Mouse (Mus musculus): ENCODE measurements around the gene Cyp3a13. TPM values are rescaled to one million over a fixed set of nuclear protein-coding genes. Genes with fewer than 3 reads are reported as not detected.
"Not testable (repeated sequence)": the region's sequence is repeated elsewhere in the genome, so short reads cannot be mapped to it uniquely, and the experiment has no call there.

The Cyp3a13 gene
- polyA plus RNA-seq, 1 experiment from 2014 or later: 0.19 TPM

- Histone ChIP-seq H3K27me3 (no peaks in the 10 kb centered on the region), H3K4me2 (no peak overlapping the region), H3K4me1 (no peaks in the 10 kb centered on the region), H3K9me3 (no peaks in the 10 kb centered on the region), H3K36me3 (no peaks in the 10 kb centered on the region), H3K9ac (no peak overlapping the region), H3K4me3 (no peak overlapping the region), H3K27ac (no peak overlapping the region)
- 49% methylated on average over 6 of the region's 6 CpGs for WGBS
- no peak for ATAC-seq (ENCODE audit: insufficient number of reproducible peaks, low FRiP score, low TSS enrichment, low read depth)
Observed at GRCm38 (mm10) chr5:137915550-137915949, 5.9 kb downstream of the Cyp3a13 start.

- Histone ChIP-seq H3K27ac (no peak overlapping the region), H3K9me3 (no peaks in the 10 kb centered on the region), H3K4me3 (no peak overlapping the region), H3K27me3 (no peaks in the 10 kb centered on the region), H3K9ac (no peak overlapping the region), H3K36me3 (no peaks in the 10 kb centered on the region), H3K4me2 (no peak overlapping the region), H3K4me1 (no peaks in the 10 kb centered on the region)
- no peak for ATAC-seq (ENCODE audit: insufficient number of reproducible peaks, low FRiP score, low TSS enrichment, low read depth)
Observed at GRCm38 (mm10) chr5:137914508-137914907, 6.9 kb downstream of the Cyp3a13 start.

GRCm38 (mm10) chr5:137909564-137910262, 11.7 kb downstream of the Cyp3a13 start:
- no peaks in the 10 kb centered on the region for H3K9me3 ChIP-seq
- no peaks in the 10 kb centered on the region for H3K4me1 ChIP-seq
- no peaks in the 10 kb centered on the region for H3K27me3 ChIP-seq
- no peak for ATAC-seq (ENCODE audit: insufficient number of reproducible peaks, low FRiP score, low TSS enrichment, low read depth)
- H3K4me2 ChIP-seq: no peak overlapping the region
- H3K27ac ChIP-seq: no peak overlapping the region
- 71% methylated on average over 3 of the region's 3 CpGs for WGBS
- H3K4me3 ChIP-seq: no peak overlapping the region
- H3K9ac ChIP-seq: no peak overlapping the region
- H3K36me3 ChIP-seq: no peaks in the 10 kb centered on the region

GRCm38 (mm10) chr5:137897812-137898211, 23.6 kb downstream of the Cyp3a13 start:
- WGBS: 74% methylated on average over 1 of the region's 1 CpGs
- Histone ChIP-seq H3K9ac (no peak overlapping the region), H3K36me3 (no peaks in the 10 kb centered on the region), H3K27ac (no peak overlapping the region), H3K4me2 (no peak overlapping the region), H3K4me3 (no peak overlapping the region), H3K4me1 (no peaks in the 10 kb centered on the region), H3K9me3 (no peaks in the 10 kb centered on the region), H3K27me3 (no peaks in the 10 kb centered on the region)
- ATAC-seq (ENCODE audit: insufficient number of reproducible peaks, low FRiP score, low TSS enrichment, low read depth): no peak

- ATAC-seq (ENCODE audit: insufficient number of reproducible peaks, low FRiP score, low TSS enrichment, low read depth): no peak
- Histone ChIP-seq H3K9ac (no peak overlapping the region), H3K27me3 (no peaks in the 10 kb centered on the region), H3K36me3 (no peaks in the 10 kb centered on the region), H3K27ac (no peak overlapping the region), H3K9me3 (no peaks in the 10 kb centered on the region), H3K4me1 (no peaks in the 10 kb centered on the region), H3K4me2 (no peak overlapping the region), H3K4me3 (no peak overlapping the region)
- 49% methylated on average over 1 of the region's 1 CpGs for WGBS
Observed at GRCm38 (mm10) chr5:137892954-137893353, 28.5 kb downstream of the Cyp3a13 start.

GRCm38 (mm10) chr5:137887666-137888065, 33.8 kb downstream of the Cyp3a13 start:
- H3K9ac ChIP-seq: no peak overlapping the region
- no peak overlapping the region for H3K4me3 ChIP-seq
- no peak overlapping the region for H3K4me2 ChIP-seq
- H3K27ac ChIP-seq: no peak overlapping the region
- H3K27me3 ChIP-seq: no peaks in the 10 kb centered on the region
- 82% methylated on average over 1 of the region's 1 CpGs for WGBS
- H3K36me3 ChIP-seq: no peaks in the 10 kb centered on the region
- H3K9me3 ChIP-seq: no peaks in the 10 kb centered on the region
- no peak for ATAC-seq (ENCODE audit: insufficient number of reproducible peaks, low FRiP score, low TSS enrichment, low read depth)
- H3K4me1 ChIP-seq: no peaks in the 10 kb centered on the region

- H3K9me3 ChIP-seq: no peaks in the 10 kb centered on the region
- no peaks in the 10 kb centered on the region for H3K27me3 ChIP-seq
- WGBS: 6% methylated on average over 2 of the region's 2 CpGs
- ATAC-seq (ENCODE audit: insufficient number of reproducible peaks, low FRiP score, low TSS enrichment, low read depth): no peak
- no peak overlapping the region for H3K27ac ChIP-seq
- H3K36me3 ChIP-seq: no peaks in the 10 kb centered on the region
- no peak overlapping the region for H3K4me3 ChIP-seq
- no peak overlapping the region for H3K4me2 ChIP-seq
- H3K4me1 ChIP-seq: no peaks in the 10 kb centered on the region
- no peak overlapping the region for H3K9ac ChIP-seq
Observed at GRCm38 (mm10) chr5:137885894-137886293, 35.5 kb downstream of the Cyp3a13 start.

GRCm38 (mm10) chr5:137883345-137883744, 38.1 kb downstream of the Cyp3a13 start:
- no peak overlapping the region for H3K4me2 ChIP-seq
- ATAC-seq (ENCODE audit: insufficient number of reproducible peaks, low FRiP score, low TSS enrichment, low read depth): no peak
- no peaks in the 10 kb centered on the region for H3K4me1 ChIP-seq
- H3K36me3 ChIP-seq: no peaks in the 10 kb centered on the region
- no peaks in the 10 kb centered on the region for H3K9me3 ChIP-seq
- H3K9ac ChIP-seq: no peak overlapping the region
- H3K4me3 ChIP-seq: no peak overlapping the region
- 80% methylated on average over 3 of the region's 3 CpGs for WGBS
- H3K27me3 ChIP-seq: no peaks in the 10 kb centered on the region
- H3K27ac ChIP-seq: no peak overlapping the region

- no peak overlapping the region for H3K9ac ChIP-seq
- no peak overlapping the region for H3K4me2 ChIP-seq
- WGBS: 78% methylated on average over 4 of the region's 4 CpGs
- no peaks in the 10 kb centered on the region for H3K27me3 ChIP-seq
- H3K4me1 ChIP-seq: no peaks in the 10 kb centered on the region
- H3K36me3 ChIP-seq: no peaks in the 10 kb centered on the region
- ATAC-seq (ENCODE audit: insufficient number of reproducible peaks, low FRiP score, low TSS enrichment, low read depth): no peak
- H3K4me3 ChIP-seq: no peak overlapping the region
- no peak overlapping the region for H3K27ac ChIP-seq
- H3K9me3 ChIP-seq: no peaks in the 10 kb centered on the region
Observed at GRCm38 (mm10) chr5:137882922-137883321, 38.5 kb downstream of the Cyp3a13 start.

GRCm38 (mm10) chr5:137877860-137878259, 43.6 kb downstream of the Cyp3a13 start:
- WGBS: 53% methylated on average over 2 of the region's 2 CpGs

GRCm38 (mm10) chr5:137875054-137875453, 46.4 kb downstream of the Cyp3a13 start:
- Histone ChIP-seq H3K4me3 (no peak overlapping the region), H3K9me3 (no peaks in the 10 kb centered on the region), H3K4me1 (no peaks in the 10 kb centered on the region), H3K27ac (no peak overlapping the region), H3K9ac (no peak overlapping the region), H3K36me3 (no peaks in the 10 kb centered on the region), H3K4me2 (no peak overlapping the region), H3K27me3 (no peaks in the 10 kb centered on the region)
- no peak for ATAC-seq (ENCODE audit: insufficient number of reproducible peaks, low FRiP score, low TSS enrichment, low read depth)
- 81% methylated on average over 2 of the region's 2 CpGs for WGBS

More at GRCm38 (mm10) chr5:137877860-137878259, 43.6 kb downstream of the Cyp3a13 start:
- no peaks in the 10 kb centered on the region for H3K36me3 ChIP-seq
- H3K27ac ChIP-seq: no peak overlapping the region
- H3K27me3 ChIP-seq: no peaks in the 10 kb centered on the region
- no peak overlapping the region for H3K4me2 ChIP-seq
- H3K4me1 ChIP-seq: no peaks in the 10 kb centered on the region
- no peak overlapping the region for H3K4me3 ChIP-seq
- ATAC-seq (ENCODE audit: insufficient number of reproducible peaks, low FRiP score, low TSS enrichment, low read depth): no peak
- H3K9ac ChIP-seq: no peak overlapping the region
- H3K9me3 ChIP-seq: no peaks in the 10 kb centered on the region

- not testable (repeated sequence) for ATAC-seq (ENCODE audit: insufficient number of reproducible peaks, low FRiP score, low TSS enrichment, low read depth); H3K9me3 ChIP-seq; H3K27ac ChIP-seq; H3K27me3 ChIP-seq; H3K4me1 ChIP-seq; H3K4me2 ChIP-seq; H3K9ac ChIP-seq; H3K36me3 ChIP-seq; H3K4me3 ChIP-seq
- WGBS: 41% methylated on average over 1 of the region's 1 CpGs
Observed at GRCm38 (mm10) chr5:137872381-137872702, 49.1 kb downstream of the Cyp3a13 start.
